Mouse (Mus musculus): ENCODE measurements around the gene Pofut1.

DNA sequence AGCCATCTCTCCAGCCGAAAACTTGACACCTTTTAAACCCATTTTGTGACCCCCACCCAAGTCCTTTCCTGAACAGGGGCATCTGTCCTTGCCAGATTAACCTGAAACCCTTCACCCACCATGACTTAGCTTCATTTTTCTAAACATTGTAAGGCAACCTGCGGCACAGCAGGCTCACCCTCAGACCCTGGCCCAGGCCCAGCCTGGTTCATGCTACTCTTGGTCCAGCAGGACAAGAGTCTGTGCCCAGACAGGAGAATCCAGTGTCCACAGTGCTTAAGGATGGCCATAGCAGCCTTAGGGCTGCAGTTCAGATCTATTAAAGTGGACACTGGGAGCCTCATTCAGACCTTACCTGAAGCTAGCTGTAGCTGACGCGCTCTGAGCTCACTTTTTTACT, 28.0 kb upstream of the Pofut1 start:
- no peak for TF ChIP-seq POLR2A (IDR thresholded peaks at IDR 0.05; ENCODE audit: borderline replicate concordance, extremely low read depth, low read depth, low read length)
- TF ChIP-seq CTCF (IDR thresholded peaks at IDR 0.05; ENCODE audit: insufficient read depth, low read length), result no peak

All from lung, adult 2 months (tissue).